Mouse (Mus musculus): ENCODE results near the gene A630001G21Rik.

A630001G21Rik gene

GRCm38 (mm10) chr1:85766120-85766519 lies 12.3 kb downstream of the A630001G21Rik start:
- DNase-seq = no peak

- no peak for DNase-seq
Measured at GRCm38 (mm10) chr1:85764291-85764690, 14.2 kb downstream of the A630001G21Rik start.

- peak; percentile 20 to 37 for DNase-seq
Measured at GRCm38 (mm10) chr1:85763386-85763785, 15.1 kb downstream of the A630001G21Rik start.

- no peak for DNase-seq
Measured at GRCm38 (mm10) chr1:85761665-85762064, 16.8 kb downstream of the A630001G21Rik start.

DNA sequence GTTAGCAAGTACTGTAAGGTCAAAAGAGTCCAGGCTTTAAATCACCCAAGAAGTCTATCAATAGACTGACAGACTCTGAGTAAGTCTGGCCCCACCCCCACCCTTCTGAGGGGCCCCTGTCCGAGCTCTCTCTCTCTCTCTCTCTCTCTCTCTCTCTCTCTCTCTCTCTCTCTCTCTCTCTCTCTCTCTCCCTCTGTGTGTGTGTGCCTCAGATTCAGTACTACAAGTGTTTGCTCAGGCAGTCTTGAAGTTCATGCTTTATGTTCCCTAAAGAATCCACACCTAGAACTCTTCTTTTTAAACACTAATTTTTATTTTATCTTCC lies 19.5 kb downstream of the A630001G21Rik start:
- DNase-seq = no peak

DNA sequence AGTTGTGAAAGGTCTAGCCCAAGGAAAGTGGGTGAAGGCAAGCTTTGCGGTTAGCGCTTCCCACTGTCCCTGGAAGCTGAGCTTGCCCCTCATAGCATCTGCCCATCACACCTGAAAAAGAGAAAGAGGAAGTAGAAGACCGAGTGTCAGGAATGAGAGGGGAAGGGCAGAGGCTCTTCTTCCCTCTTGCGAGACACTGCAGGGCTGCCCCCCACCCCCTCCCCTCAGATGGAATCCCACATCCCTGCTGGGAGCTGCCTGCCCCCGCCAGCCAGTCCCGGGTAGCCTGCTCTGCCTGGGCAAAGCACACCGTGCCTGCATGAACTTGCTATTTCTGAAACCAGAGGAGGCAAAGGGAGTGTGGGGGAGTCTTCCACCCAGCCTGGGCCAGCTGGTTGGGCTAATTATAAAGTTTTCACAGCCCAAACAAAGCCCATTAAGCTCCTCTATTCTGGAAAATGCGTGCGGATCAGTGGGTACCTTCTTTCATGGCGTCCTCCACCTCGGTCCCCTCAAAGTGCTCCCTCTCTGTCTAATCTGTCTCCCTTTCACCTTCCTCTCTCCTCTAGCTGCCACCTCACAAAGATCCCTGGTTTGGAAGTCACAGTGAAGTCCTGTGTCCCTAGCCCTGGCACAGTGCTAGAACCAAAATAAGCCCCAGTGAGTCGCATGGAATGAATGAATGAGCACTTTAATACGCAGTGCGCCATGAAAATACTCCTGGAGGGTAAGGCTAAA lies 20.0 kb downstream of the A630001G21Rik start:
- no peak for DNase-seq

DNA sequence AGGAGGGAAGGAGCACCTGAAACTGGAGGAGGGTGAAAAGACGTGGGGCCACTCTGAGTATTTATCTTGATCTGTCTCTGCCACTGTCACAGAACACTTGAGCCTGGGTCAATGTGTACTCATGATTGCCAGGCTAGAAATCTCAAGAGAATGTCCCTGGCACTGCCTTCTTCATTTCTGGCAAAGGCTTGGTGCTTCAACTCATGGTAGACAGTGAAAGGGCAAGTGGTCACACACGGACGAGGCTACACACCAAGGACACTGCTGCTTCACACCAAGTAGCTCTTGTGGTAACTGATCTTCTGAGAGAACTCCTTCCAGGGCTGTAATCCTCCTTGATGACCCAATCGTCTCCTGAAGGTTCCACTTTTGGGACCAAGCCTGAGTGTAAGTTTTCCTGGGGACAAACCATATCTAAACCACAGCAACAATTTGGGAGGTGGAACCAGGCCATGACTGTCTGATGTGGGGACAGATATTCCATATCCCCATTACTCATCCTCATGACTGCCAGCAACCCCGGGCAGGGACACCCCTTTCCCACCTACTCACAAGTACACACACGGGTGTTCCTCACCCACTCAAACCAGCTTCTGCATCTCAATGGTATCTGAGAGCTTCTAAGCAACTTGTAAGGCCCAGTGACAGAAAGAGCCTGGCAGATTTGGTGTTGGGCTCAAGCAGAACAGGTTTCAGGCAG lies 20.8 kb downstream of the A630001G21Rik start:
- no peak for DNase-seq

- peak; percentile 50 to 58 for DNase-seq
Measured at GRCm38 (mm10) chr1:85751932-85752680, 26.3 kb downstream of the A630001G21Rik start.

GRCm38 (mm10) chr1:85751494-85751893 lies 26.9 kb downstream of the A630001G21Rik start:
- DNase-seq = peak; percentile 66 to 77

- DNase-seq = no peak
Measured at GRCm38 (mm10) chr1:85750650-85751049, 27.8 kb downstream of the A630001G21Rik start.

- no peak for DNase-seq
Measured at GRCm38 (mm10) chr1:85749829-85750228, 28.6 kb downstream of the A630001G21Rik start.

DNA sequence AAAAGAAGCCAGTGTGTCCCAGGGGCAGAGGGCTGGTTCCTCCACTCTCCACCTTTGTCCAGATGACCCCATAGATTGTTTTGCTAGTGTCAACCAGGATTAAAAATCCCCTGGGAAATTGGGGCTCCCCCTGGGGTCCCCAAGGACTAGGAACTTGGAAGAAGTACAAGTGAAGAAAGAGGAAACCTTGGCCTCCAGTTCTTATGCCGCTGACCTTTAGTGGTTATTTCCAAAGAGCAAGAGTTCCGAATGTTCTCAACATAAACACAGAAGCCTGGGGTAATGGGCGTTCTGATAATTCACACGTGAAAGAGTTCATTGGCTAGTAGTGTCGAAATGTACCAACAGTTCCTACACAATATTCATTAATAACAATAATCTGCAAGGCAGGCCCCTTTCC lies 31.9 kb downstream of the A630001G21Rik start:
- DNase-seq = no peak

DNA sequence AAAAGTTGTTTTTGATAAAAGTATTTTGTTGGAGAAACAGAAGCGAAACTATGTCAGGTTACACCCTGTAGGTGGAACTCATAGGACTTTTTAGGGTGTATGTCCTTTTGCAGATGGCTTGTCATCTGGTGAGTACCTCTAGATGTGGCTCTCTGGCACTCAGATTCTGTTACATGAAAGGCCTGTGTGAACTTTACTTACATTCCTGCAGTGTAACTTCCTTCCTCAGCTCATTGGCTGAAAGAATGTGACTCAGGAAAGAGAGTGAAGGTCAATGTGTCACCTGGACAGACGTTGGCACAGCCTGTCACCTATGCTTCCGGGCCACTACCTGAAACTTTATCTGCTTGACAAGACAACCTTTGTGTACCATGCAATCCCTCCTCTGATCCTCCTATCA lies 33.9 kb downstream of the A630001G21Rik start:
- no peak for DNase-seq

DNA sequence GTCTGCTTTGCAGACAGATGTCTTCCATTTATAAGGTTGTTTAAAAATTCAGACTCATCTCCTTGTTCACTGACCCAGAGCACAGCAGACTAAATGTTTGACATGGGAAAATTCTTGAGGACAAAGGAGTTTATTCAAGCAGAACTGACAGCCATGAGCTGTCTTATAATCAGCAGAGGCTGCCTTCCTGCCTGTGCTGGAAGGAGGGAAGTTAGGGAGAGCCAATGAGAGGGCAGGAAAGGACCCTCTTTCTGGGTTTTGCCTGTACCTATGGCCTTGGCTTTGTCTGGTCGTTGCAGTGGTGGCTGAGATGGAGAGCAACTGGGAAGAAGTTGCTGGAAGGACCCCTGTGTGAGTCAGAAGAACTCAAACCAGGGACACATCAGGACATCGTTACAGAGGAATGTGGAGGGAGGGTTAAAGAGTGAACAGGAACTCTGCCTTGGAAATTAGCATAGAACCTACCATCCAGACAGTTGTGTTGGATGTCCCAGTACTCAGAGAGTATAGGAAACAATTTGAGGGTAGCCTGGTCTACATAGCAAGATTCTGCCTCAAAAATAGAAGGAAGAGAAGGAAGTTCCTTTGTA lies 35.4 kb downstream of the A630001G21Rik start:
- no peak for DNase-seq

DNA sequence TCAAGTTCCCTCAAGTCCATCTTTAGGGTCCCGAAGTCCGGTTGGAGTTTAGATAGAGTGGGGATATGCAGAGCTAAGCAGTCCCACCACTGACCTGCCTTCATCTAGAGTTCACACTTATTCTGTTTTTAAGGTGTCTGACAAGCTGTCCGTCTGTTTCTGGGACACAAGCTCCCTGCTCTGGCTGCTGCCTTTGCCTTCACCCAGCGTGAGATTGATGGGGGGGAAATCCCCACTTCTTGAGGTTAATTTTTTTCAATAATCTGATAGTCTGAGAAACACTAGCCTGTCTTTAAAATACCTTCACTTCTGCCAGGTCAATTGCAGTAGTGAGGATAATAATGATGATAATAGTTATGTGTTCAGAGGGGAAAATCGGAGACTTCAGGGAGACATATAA lies 36.1 kb downstream of the A630001G21Rik start:
- DNase-seq = no peak

DNA sequence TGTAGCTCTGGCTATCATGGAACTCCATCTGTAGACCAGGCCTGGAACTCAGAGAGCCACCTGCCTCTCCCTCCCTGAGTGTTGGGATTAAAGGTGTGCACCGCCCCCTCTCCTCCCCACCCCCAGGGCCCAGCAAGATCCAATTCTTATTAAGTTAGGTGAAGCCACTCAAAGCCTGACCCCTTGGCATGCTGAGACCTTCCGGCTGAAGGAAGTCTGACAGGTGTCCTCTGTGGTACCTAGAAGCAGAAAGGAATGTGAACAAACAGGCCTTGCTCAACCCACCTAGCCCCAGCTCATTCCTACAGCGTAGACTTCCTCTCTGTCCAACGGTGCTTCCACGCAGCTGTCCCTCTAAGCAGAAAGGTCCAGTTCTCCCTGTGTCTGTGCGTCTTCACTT lies 37.5 kb downstream of the A630001G21Rik start:
- no peak for DNase-seq

GRCm38 (mm10) chr1:85739819-85740218 lies 38.6 kb downstream of the A630001G21Rik start:
- DNase-seq = peak; percentile 43 to 52

GRCm38 (mm10) chr1:85739000-85739399 lies 39.4 kb downstream of the A630001G21Rik start:
- peak; percentile 45 to 74 for DNase-seq

GRCm38 (mm10) chr1:85736355-85737184 lies 41.9 kb downstream of the A630001G21Rik start:
- DNase-seq = peak; percentile 63 to 72

GRCm38 (mm10) chr1:85735463-85736123 lies 42.9 kb downstream of the A630001G21Rik start:
- peak; percentile 75 to 85 for DNase-seq

DNA sequence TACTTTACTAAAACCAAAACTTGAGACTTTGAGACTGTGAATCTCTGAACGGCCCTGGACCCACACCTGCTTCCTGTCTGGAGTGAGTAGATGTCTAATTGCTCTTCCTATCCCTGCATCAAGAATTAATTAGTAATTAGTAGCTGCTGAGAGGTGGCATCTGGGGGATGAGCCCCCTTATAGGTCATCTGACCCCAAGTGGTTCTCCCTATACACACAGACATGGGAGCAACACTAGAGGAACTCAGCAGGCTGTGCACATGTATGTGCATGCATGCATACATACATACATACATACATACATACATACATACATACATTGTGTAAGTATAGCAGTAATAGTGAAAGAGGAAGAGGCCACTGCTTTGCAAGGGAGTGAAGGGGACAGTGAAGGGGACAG lies 43.9 kb downstream of the A630001G21Rik start:
- DNase-seq = no peak

- DNase-seq = peak; percentile 54 to 73
Measured at GRCm38 (mm10) chr1:85732581-85732980, 45.9 kb downstream of the A630001G21Rik start.

Data from thymus, postnatal 36 days (tissue).